Mouse (Mus musculus) kidney, adult 2 months (tissue): Measurements from ENCODE around the gene Gm16429. TPM values are rescaled to one million over a fixed set of nuclear protein-coding genes. Genes with fewer than 3 reads are reported as not detected.
"Not testable (repeated sequence)": the region's sequence is repeated elsewhere in the genome, so short reads cannot be mapped to it uniquely, and the experiment has no call there.

ENCODE experiments used
- DNase-seq: peaks from one replicate; pipeline ENCODE4 v3.0.0; 2021
- H3K27ac ChIP-seq: fragments of 200-500 bp; 2 replicates; pipeline ENCODE4 v1.5.1; 2012; ENCODE audit warnings: low read depth, low read length, control low read depth, inconsistent platforms; ENCODE audit not compliant: insufficient read depth
- H3K27me3 ChIP-seq: fragments of 200-500 bp; replicated peaks from 2 replicates; pipeline ENCODE4 v1.6.1; 2012; ENCODE audit warnings: mild to moderate bottlenecking, moderate library complexity, low read length, inconsistent platforms; ENCODE audit not compliant: control insufficient read depth, insufficient read depth
- H3K36me3 ChIP-seq: fragments of 200-500 bp; 2 replicates; pipeline ENCODE4 v1.6.1; 2012; ENCODE audit warnings: mild to moderate bottlenecking, moderate library complexity, low read length, inconsistent platforms; ENCODE audit not compliant: control insufficient read depth, insufficient read depth
- H3K4me1 ChIP-seq: fragments of 200-500 bp; 2 replicates; pipeline ENCODE4 v1.6.1; 2011; ENCODE audit warnings: low read length; ENCODE audit not compliant: control insufficient read depth, insufficient read depth
- H3K4me3 ChIP-seq: fragments of 200-500 bp; 2 replicates; pipeline ENCODE4 v1.5.1; 2011; ENCODE audit warnings: mild to moderate bottlenecking, low read depth, low read length, control low read depth; ENCODE audit not compliant: insufficient read depth
- WGBS: fragments of 180-500 bp; shearing (Covaris S2); methylation state at CpG from one replicate; pipeline ENCODE4 v1.1.7; 2018; 5-methylcytosine and 5-hydroxymethylcytosine counted together
- polyA plus RNA-seq: library from polyadenylated mRNA; depleted of rRNA; stranded (reverse); fragments of >200 nt; gene quantifications from 2 replicates; pipeline ENCODE4 v1.2.3, GENCODE M21; 2012; rRNA removed

The Gm16429 gene
- not detected in 2 replicates for polyA plus RNA-seq

- H3K27me3 ChIP-seq, H3K27ac ChIP-seq, H3K36me3 ChIP-seq, H3K4me1 ChIP-seq, H3K4me3 ChIP-seq, DNase-seq: not testable (repeated sequence)
- no CpG with 5 or more reads among the region's 1 CpGs for WGBS
Measured at GRCm38 (mm10) chr5:93928952-93929351, at the start of gene Gm16429. Gm16429 (minus strand) TSS chr5:93929052.

Other genes starting within 250 kb of the Gm16429 start
- not detected in 2 replicates for gene Gm7792, start 85.3 kb downstream of the Gm16429 start, polyA plus RNA-seq
- not detected in 2 replicates for gene BC061212, start 141.5 kb upstream of the Gm16429 start, polyA plus RNA-seq
- not detected in 2 replicates for gene Gm6351, start 147.3 kb upstream of the Gm16429 start, polyA plus RNA-seq